ENCODE assay signal across 8 mouse cellular contexts in the genomic region with DNA sequence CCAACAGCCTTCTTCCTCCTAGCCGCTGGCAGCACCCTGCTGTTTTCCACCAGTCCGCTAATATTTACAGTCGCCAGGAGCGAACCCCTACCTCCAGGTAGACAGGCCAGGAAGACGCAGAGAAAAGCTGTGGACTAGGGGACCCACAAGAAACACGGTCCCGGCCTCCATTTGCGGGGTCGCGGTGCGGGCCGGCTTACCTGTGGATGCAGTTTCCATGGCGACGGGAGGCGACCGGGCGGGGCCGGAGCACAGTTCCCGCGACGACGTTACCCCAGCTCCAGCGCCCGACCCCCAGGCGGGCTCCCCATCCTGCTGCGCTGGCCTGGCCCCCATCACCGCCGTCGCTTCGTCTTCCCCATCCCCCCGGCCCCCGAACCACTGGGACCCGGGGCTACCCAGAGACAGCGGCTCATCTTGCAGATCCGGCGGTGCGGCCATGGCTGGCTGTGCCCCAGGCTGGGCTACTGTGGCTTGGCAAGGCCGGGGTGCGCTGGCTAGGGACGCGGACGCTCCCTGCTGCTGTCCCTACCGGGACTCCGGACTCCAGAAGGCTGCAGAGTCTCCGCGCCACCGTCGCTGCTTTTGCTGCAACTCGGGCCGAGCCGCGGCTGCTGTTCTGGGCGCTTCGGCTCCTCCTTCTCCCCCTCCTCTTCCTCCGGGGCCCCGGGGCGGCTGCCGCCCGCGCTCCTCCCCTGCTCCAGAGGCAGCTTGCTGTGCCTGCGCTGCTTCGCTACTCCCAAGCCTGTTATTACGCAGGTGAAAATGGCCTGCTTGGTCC. TPM values are rescaled to one million over a fixed set of nuclear protein-coding genes. Genes with fewer than 3 reads are reported as not detected.
A peak's percentile ranks its signal among the peaks of the same experiment; 100 is the strongest.
DNase-seq lines count a peak whose midpoint lies in the region; ATAC-seq lines count a peak whose summit lies in the region.

No protein-coding gene starts in this region.

- peak overlapping the region; percentile 60 for H3K4me2 ChIP-seq in hindbrain, embryonic 14.5 days (replicated peaks)

- H3K4me3 ChIP-seq in hindbrain, embryonic 14.5 days (replicated peaks; ENCODE audit: low read length): peak overlapping the region; percentile 85

- peak; percentile 75 for DNase-seq in adrenal gland, postnatal 14 days
- DNase-seq in cerebellum, postnatal 4 days (ENCODE audit: low spot score in 2 of 2): peak; percentile 48 to 67
- peak; percentile 8 to 16 for DNase-seq in gastrocnemius, adult 8-10 months (ENCODE audit: low spot score in 2 of 2)
- peak; percentile 69 for DNase-seq in hindbrain, embryonic 14.5 days (ENCODE audit: low spot score)
- DNase-seq in left cerebral cortex, adult 8-10 months (ENCODE audit: low spot score in 2 of 2): peak; percentile 64 to 70
- peak; percentile 39 for DNase-seq in lung, postnatal 36 days
- peak; percentile 42 for DNase-seq in retina, postnatal 7 days (ENCODE audit: low read depth, low spot score)
- DNase-seq in MN1 (ENCODE audit: low spot score): no peak

- H3K27ac ChIP-seq in hindbrain, embryonic 14.5 days: peak overlapping the region; percentile 87

- under 1% methylated on average over 60 of the region's 63 CpGs for whole genome bisulfite sequencing in hindbrain, embryonic 14.5 days

- no peaks in the 10 kb centered on the region for H3K9me3 ChIP-seq in hindbrain, embryonic 14.5 days (ENCODE audit: control insufficient read depth, low read length)

- peaks cover 13% of the 10 kb centered on the region for H3K4me1 ChIP-seq in hindbrain, embryonic 14.5 days (replicated peaks; ENCODE audit: control insufficient read depth, insufficient read depth, low read length)

- ATAC-seq in hindbrain, embryonic 14.5 days (ENCODE audit: low FRiP score): peak; percentile 89

- H3K36me3 ChIP-seq in hindbrain, embryonic 14.5 days (replicated peaks; ENCODE audit: control insufficient read depth, insufficient read depth): no peaks in the 10 kb centered on the region

- H3K27me3 ChIP-seq in hindbrain, embryonic 14.5 days (ENCODE audit: control insufficient read depth, insufficient read depth, low read length): no peaks in the 10 kb centered on the region

- H3K9ac ChIP-seq in hindbrain, embryonic 14.5 days: peak overlapping the region; percentile 86

RNA-seq across cellular contexts. Expression of gene Rtn1, which starts 0.6 kb away (rescaled TPM):
- total RNA-seq in adrenal gland, postnatal 14 days (2021): 19.1 and 37.3 TPM in 2 replicates
- total RNA-seq in gastrocnemius, adult 8-10 months (2022): 1 to 10 TPM; 1.1 to 3.2 (median 2.2) TPM
- polyA plus RNA-seq in hindbrain, embryonic 14.5 days (2014; fragmentation: Nextera tagmentation; extraction: Ambion mirVana): 2,853 and 2,859 TPM in 2 replicates
- 1,000 to 10,000 TPM; 1,330 to 1,358 (median 1,352) TPM for total RNA-seq in left cerebral cortex, adult 8-10 months (2022)

RNA-seq across cellular contexts. Expression of gene Lrrc9, which starts 33.4 kb away (rescaled TPM):
- 2.9 and 4.4 TPM in 2 replicates for total RNA-seq in adrenal gland, postnatal 14 days (2021)
- total RNA-seq in gastrocnemius, adult 8-10 months (2022): under 1 TPM in 1 of 4 experiments, not detected in 3; 0.13 TPM
- polyA plus RNA-seq in hindbrain, embryonic 14.5 days (2014; fragmentation: Nextera tagmentation; extraction: Ambion mirVana): 4.2 and 4.5 TPM in 2 replicates
- total RNA-seq in left cerebral cortex, adult 8-10 months (2022): 1 to 10 TPM; 4.0 to 5.7 (median 4.3) TPM

Comparison
In these comparisons a context has a peak if more than half of its experiments do, and no peak if none do; other contexts are left out.
1. RNA of gene Rtn1, which starts 0.6 kb away (total RNA-seq): 1,330 to 1,358 TPM in left cerebral cortex, adult 8-10 months; 19.1 to 37.3 TPM in adrenal gland, postnatal 14 days and 1.1 to 3.2 TPM in gastrocnemius, adult 8-10 months; every median in the first group is over 10 times any median in the second.